Mouse (Mus musculus) megakaryocyte, embryonic 14.5 days (primary cell): Measurements from ENCODE around the gene Rnf26.

Experiments used
- FLI1 ChIP-seq: IDR thresholded peaks from 2 replicates; pipeline ENCODE4 v1.6.1; 2012; ENCODE audit warnings: low read length, inconsistent platforms, mixed read lengths
- GATA1 ChIP-seq: IDR thresholded peaks from 3 replicates; pipeline ENCODE4 v1.6.1; 2012; ENCODE audit warnings: mixed read lengths, low read length, inconsistent platforms, borderline replicate concordance

GRCm38 (mm10) chr9:44119011-44119410, 5.7 kb upstream of the Rnf26 start:
- TF ChIP-seq FLI1, result no peak
- TF ChIP-seq GATA1, result no peak
